Mouse (Mus musculus) thymus, postnatal 10 days (tissue): Measurements from ENCODE around the gene Zbtb39.

Source experiments
- DNase-seq, 2 experiments: peaks; one replicate each; pipeline ENCODE4 v3.0.0; 2021; ENCODE audit warnings: low spot score in 2 of 2

Gene Zbtb39

GRCm38 (mm10) chr10:127739083-127739660 is at the start of gene Zbtb39:
Gene Zbtb39, plus strand, starts transcription at chr10:127739538.
- DNase-seq: peak; percentile 60 to 83

DNA sequence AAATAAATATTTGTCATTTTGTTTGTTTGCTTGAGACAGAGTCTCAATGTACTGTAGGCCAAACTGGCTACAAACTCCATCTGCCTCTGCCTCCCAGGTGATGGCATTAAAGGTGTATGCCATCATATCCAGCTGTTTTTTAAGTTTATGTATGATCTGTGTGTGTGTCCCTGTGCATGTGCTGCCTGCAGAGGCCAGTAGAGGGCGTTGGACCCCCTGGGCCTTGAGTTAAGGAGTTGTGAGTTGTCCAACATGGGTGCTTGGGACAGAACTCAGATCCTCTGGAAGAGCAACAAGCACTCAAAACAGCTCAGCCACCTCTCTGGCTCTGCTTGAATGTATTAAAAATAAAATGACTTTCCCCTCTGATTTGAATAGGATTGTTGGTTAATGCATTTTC is 48.3 kb upstream of the Zbtb39 start:
- DNase-seq: no peak

- no peak for DNase-seq
These were observed 44.7 kb upstream of the Zbtb39 start for GRCm38 (mm10) chr10:127694636-127695035.

DNA sequence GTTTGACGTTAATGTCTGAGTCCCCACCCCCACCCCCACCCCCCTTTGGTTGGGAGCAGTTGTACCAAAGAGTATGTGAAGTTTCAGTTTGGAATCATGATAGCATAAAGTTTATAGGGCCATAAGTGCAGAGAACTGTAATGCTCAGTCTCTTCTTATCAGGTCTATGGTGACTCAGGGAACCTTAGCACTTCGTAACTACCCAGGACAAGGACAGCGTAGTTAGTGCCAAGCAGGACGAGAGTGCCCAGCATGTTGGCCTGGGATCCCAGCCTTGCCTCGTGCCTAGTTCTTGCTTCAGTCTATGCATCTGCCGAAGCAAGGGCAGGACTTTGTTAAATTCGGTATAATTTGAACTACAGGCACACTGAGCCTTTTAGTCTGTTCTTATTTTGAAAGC is 43.6 kb upstream of the Zbtb39 start:
- DNase-seq: no peak

GRCm38 (mm10) chr10:127698966-127699365 is 40.4 kb upstream of the Zbtb39 start:
- DNase-seq: no peak

- DNase-seq: no peak
These were observed 36.0 kb upstream of the Zbtb39 start for GRCm38 (mm10) chr10:127703299-127703698.

- no peak for DNase-seq
These were observed 35.0 kb upstream of the Zbtb39 start for GRCm38 (mm10) chr10:127704293-127704692.

GRCm38 (mm10) chr10:127704766-127705220 is 34.5 kb upstream of the Zbtb39 start, which contains the start of gene Myo1a:
Gene Myo1a, plus strand, starts transcription at chr10:127705170.
- no peak for DNase-seq

DNA sequence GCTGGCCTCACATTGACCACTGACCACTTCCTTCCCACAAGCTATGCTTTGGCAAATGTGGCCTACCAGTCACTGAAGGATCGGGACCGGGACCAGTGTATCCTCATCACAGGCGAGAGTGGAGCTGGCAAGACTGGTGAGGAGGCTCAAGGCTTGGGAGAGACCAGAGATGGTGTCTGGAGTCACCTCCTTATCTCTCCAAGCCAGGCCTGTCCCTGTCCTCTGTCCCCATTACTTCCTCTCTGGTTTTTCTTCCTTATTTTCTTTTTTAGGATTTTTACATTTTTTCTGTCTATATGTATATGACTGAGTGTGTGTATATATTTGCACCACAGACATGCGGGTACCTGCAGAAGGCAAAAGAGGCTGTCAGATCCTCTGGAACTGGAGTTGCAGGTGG is 33.6 kb upstream of the Zbtb39 start:
- DNase-seq: no peak

DNA sequence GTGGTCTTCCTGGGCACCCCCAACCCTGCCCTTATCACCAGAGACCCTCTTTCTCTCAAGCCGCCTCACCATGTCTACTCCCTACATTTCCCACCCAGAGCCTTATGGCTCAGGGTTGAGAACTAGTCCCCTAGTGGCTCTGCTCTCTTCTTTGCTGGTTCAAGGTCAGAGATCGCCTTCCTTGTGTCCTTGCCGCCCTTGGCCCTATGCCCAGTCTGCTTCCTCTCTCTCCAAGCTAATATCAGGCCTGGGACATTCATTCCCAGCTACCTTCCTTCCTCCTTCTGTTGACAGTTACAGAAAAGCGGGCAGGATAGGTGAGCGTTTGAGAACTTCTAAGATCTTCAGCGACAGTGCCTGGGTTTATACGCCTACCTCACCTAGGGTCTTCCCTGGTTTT is 31.6 kb upstream of the Zbtb39 start:
- no peak for DNase-seq

DNA sequence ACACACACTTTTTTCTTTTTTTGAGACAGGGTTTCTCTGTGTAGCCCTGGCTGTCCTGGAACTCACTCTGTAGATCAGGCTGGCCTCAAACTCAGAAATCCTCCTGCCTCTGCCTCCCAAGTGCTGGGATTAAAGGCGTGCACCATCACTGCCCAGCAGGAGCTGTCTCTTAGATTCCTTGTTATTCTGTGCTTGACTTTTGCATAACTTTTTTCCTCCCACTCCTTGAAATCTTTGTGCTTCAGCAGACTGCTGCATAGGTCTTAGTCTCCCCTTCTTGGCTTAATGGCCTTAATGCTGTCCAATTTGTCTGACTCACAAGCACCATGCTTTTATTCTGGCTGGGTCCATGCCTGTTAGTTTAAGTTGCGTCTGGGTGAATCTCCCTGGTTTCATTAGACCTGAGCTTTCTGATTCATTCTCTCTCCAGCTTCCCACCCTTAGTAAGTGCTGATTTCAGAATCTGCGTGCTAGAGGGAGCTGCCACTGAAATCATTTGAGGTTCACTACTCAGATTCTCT is 30.4 kb upstream of the Zbtb39 start:
- DNase-seq: no peak

DNA sequence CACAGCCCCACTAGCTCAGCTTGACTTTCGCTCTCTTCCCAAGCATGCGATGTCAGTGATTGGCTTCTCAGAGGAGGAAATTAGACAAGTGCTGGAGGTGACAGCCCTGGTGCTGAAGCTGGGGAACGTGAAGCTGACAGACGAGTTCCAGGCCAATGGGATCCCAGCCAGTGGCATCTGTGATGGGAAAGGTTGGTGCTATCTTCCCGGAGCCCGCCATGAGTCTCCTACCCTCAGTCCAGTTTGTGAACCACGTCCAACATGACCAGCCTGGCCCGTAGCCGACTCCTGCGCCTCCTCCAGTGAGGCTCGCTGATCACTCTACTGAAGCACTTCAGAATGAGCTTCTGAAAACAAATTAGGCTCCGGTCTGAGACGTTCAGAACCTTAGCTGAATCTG is 29.0 kb upstream of the Zbtb39 start:
- no peak for DNase-seq

DNA sequence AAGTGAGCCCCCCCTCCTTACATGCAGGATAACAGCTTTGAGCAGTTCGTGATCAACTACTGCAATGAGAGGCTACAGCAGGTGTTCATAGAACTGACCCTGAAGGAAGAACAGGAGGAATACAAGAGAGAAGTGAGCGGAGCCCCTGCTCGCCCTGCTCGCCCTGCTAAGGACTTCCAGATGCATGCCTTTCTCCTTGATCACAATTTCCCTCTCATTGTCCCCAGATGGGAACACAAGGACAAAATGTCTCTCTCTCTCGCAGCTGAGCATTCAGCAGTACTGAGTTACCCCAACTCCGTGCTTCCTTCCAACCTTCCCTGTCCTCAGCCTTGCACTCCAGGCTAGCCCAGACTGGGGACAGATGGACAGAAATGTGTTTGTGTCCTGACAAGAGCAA is 26.6 kb upstream of the Zbtb39 start:
- DNase-seq: no peak

DNA sequence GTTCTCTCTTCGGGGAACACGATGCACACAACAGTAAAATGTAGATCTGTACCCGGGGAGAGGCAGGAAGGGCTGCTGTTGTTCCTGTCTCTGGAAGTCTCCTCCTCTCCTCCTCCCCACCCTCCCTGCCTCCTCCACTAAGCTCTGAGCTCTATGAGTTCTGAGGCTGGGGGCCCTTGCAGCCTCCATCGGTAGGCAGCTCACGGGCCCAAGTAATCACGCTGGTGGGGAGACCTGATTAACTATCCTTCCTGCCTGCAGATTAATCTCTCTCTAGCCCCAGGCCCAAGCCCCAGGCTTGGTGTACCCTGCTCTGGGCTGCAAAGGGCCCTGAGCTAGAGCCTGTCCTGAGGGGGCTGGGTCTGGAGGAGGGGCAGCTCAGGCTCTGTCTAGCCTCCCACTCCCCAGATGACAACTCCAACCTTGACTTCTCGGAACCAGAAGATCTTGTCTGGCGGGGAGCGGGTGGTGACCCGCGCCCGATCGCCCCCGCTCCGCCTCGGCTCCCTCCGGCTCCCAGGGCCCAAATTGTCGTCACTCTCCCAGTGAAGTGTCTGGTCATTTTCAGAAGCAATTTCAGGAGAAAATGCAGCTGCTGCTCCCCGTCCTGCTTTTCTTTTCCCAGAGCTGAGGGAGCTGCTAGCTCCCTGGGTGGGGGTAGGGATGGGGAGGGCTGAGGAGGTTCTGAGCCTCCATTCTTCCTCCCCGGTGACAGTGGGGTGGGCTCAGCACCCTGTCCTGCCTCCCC is 17.5 kb upstream of the Zbtb39 start:
- DNase-seq: no peak

GRCm38 (mm10) chr10:127724178-127724577 is 15.2 kb upstream of the Zbtb39 start, which contains the start of gene Tac2:
Gene Tac2, plus strand, starts transcription at chr10:127724478.
- no peak for DNase-seq

GRCm38 (mm10) chr10:127725136-127725535 is 14.2 kb upstream of the Zbtb39 start:
- DNase-seq: no peak

DNA sequence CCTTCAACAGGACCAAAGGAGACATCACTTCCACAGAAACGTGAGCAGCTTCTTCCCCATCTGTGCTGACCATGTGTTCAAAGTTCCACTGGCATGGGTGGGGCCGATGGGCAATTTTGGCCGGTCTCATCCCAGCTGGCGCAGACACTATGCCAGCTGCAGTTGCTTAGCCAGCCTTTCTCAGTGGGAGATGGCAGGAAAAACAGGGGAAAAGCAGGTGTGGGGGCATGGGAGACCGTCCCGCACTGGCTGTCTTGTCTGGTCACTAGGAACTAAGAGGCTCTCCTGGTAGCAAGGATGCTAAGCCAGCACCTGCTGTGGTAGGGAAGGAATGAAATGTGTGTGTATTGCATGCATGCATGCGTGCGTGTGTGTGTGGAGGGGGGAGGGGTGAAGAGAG is 10.9 kb upstream of the Zbtb39 start:
- no peak for DNase-seq

GRCm38 (mm10) chr10:127730285-127730932 is 8.9 kb upstream of the Zbtb39 start:
- DNase-seq: no peak

DNA sequence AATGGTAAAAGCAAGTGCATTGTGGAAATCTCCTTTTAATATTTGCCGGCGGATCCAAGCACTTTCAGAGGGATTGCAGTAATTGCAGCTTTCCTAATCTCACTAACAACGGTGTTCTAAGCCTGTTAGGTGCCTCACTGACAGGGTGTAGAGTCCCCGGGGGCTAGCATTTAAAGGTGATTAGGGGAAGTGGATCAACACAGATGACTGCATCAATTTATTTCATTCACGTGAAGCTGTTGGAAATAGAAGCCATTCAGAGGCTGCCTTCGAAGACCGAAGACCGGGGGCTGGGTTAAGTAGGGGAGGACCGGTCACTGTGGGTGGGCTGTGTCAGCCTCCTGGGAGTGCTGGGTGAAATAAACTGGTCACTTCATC is 8.4 kb upstream of the Zbtb39 start:
- no peak for DNase-seq

DNA sequence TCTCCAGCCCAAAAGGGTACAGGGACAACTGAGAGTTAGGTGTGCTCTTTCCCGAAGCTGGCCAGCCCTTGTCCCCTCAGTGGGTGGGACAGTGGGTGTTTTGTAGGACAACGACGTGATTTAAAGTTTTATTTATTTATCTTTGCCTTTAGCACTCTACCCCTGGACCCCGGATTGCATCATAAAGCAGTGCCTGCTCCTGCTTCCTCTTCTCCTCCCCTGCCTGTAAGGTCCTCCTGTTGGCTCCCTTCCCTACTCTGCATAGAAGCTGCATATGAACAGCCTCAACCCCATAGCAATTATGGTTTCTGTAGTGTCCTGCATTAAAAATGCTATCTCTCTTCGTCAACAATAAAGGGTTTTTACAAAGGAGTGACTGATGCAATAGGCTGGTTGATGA is 7.9 kb upstream of the Zbtb39 start:
- no peak for DNase-seq

- no peak for DNase-seq
These were observed 4.9 kb upstream of the Zbtb39 start for GRCm38 (mm10) chr10:127734434-127734833.

DNA sequence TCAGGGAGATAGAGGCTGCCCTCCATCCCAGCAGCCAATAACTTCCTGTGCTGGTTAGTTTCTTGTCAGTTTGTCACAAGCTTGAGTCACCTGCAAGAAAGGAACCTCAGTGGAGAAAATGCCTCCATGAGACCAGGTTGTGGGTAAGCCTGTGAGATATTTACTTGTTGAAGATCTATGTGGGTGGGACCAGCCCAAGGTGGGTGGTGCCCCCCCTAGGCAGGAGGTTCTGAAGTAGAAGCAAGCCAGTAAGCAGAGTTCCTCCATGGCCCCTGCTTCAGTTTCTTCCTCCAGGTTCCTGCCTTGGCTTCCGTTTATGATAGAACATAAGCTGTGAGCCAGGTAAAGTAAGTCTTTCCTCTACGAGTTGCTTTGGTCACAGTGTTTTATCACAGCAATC is 3.1 kb upstream of the Zbtb39 start:
- no peak for DNase-seq

DNA sequence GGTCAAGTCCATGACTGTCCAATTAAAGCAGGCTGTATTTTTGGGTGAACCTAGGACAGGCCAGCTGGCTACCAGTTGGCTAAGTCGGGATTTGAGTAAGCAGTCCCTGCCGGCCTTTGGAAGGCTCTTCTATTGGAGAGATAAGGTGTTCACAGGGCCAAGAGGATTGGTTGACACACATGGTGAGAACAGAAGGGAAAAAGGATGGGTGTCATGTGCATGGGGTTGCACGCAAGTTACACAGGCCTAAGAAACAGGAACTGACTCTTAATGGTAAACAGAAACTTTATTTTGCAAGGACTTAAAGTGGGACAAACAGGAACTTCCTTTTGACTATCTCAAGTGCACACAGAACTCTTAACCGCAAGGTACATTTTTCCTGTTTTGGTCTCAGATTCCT is 2.4 kb upstream of the Zbtb39 start:
- no peak for DNase-seq
